In the genomic region with DNA sequence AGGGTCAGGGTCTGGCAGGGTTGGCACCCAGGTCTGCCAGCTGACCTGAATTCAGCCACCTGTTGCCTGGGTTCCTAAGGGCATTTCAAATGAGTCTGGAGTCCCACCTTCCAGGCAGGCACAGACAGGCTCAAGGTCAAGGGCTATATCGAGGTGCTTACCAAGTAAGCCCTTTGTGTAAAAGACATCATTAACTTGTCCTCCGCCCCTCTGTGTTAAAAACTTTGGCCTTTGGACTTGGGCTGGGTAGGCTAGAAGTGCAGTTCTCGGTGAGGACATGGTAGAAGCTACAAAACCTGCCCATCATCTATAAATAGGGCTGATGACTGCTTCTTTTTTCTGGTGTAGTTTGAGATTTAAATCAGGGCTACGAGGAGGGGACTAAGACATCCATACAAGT, we compare ENCODE assay signal across 34 mouse cellular contexts. TPM values are rescaled to one million over a fixed set of nuclear protein-coding genes. Genes with fewer than 3 reads are reported as not detected.
DNase-seq lines count a peak whose midpoint lies in the region; ATAC-seq and TF ChIP-seq lines count a peak whose summit lies in the region.
"Had no signal": no experiment of that assay in that cellular context is flagged by ENCODE, and none has a peak within 500 bp of the region (broad histone marks: within the 10 kb centered on the region; RNA-seq: fewer than 3 reads in every experiment).

No protein-coding gene starts in this region.

- 0 out of 2 replicates have a peak, but pooled peaks cover 1% of the 10 kb centered on the region for H3K27me3 ChIP-seq in kidney, adult 2 months (replicated peaks; ENCODE audit: control insufficient read depth, insufficient read depth, low read length)
- peaks cover 36% of the 10 kb centered on the region for H3K27me3 ChIP-seq in stomach, embryonic 15.5 days (replicated peaks)
- H3K27me3 ChIP-seq in stomach, postnatal 0 days (ENCODE audit: control insufficient read depth, insufficient read depth, low read length), result peaks cover 2% of the 10 kb centered on the region; the same call in 1 of the 2 replicates
- H3K27me3 ChIP-seq in intestine, embryonic 16.5 days (replicated peaks; ENCODE audit: control insufficient read depth, insufficient read depth, low read length), result peaks cover 10% of the 10 kb centered on the region; the same call in 1 of the 2 replicates

- TF ChIP-seq POLR2A in kidney, adult 2 months (IDR thresholded peaks at IDR 0.05; ENCODE audit: low read depth, low read length), result no peak

- TF ChIP-seq CTCF in kidney, adult 2 months (conservative IDR thresholded peaks at IDR 0.05; ENCODE audit: insufficient read depth, insufficient read length, low read depth, low read length), result no peak
- TF ChIP-seq CTCF in stomach, postnatal 0 days (IDR thresholded peaks at IDR 0.05; ENCODE audit: low read depth), result no peak

- ATAC-seq in stomach, embryonic 15.5 days (ENCODE audit: insufficient read depth, low FRiP score, low read depth), result no peak
- ATAC-seq in stomach, postnatal 0 days (ENCODE audit: low FRiP score, low TSS enrichment), result no peak
- ATAC-seq in intestine, embryonic 16.5 days, result peak; percentile 79
- ATAC-seq: activated CD4-positive, CD25-positive, alpha-beta regulatory T cell, adult 4 months; CD4-positive, CD25-positive, alpha-beta regulatory T cell, adult 4 months; forebrain, postnatal 0 days; midbrain, embryonic 15.5 days had no signal

- TF ChIP-seq EP300 in stomach, postnatal 0 days (optimal IDR thresholded peaks at IDR 0.05), result no peak

- no peak overlapping the region for H3K4me3 ChIP-seq in kidney, adult 2 months (ENCODE audit: insufficient read depth, low read depth, low read length)
- no peak overlapping the region for H3K4me3 ChIP-seq in stomach, embryonic 15.5 days (replicated peaks)
- no peak overlapping the region for H3K4me3 ChIP-seq in stomach, postnatal 0 days (ENCODE audit: low read depth, low read length)
- peak overlapping the region; percentile 59; the same call in 1 of the 2 replicates for H3K4me3 ChIP-seq in intestine, embryonic 16.5 days (ENCODE audit: low read length)
- H3K4me3 ChIP-seq: erythroblast, embryonic 14.5 days had no signal

- no peak overlapping the region for H3K9ac ChIP-seq in stomach, embryonic 15.5 days
- H3K9ac ChIP-seq in stomach, postnatal 0 days (ENCODE audit: low read length), result no peak overlapping the region
- no peak overlapping the region for H3K9ac ChIP-seq in intestine, embryonic 16.5 days (ENCODE audit: low read depth, low read length)
- H3K9ac ChIP-seq: forebrain, postnatal 0 days; heart, embryonic 15.5 days; hindbrain, embryonic 12.5 days; limb, embryonic 13.5 days; lung, embryonic 15.5 days; midbrain, embryonic 15.5 days; neural tube, embryonic 15.5 days had no signal

- H3K36me3 ChIP-seq in kidney, adult 2 months (ENCODE audit: control insufficient read depth, insufficient read depth, low read length), result no peaks in the 10 kb centered on the region
- H3K36me3 ChIP-seq in stomach, embryonic 15.5 days, result no peaks in the 10 kb centered on the region
- no peaks in the 10 kb centered on the region for H3K36me3 ChIP-seq in stomach, postnatal 0 days (ENCODE audit: control insufficient read depth, insufficient read depth, low read length)
- no peaks in the 10 kb centered on the region for H3K36me3 ChIP-seq in intestine, embryonic 16.5 days (ENCODE audit: control insufficient read depth, insufficient read depth, low read length)
- H3K36me3 ChIP-seq: heart, embryonic 10.5 days; heart, embryonic 15.5 days; hindbrain, embryonic 12.5 days; limb, embryonic 13.5 days; lung, embryonic 15.5 days; midbrain, embryonic 10.5 days; midbrain, embryonic 15.5 days; neural tube, embryonic 15.5 days had no signal

- no peaks in the 10 kb centered on the region for H3K9me3 ChIP-seq in stomach, embryonic 15.5 days
- H3K9me3 ChIP-seq in stomach, postnatal 0 days (ENCODE audit: control insufficient read depth, low read length), result no peaks in the 10 kb centered on the region
- no peaks in the 10 kb centered on the region for H3K9me3 ChIP-seq in intestine, embryonic 16.5 days (ENCODE audit: control insufficient read depth, low read length)
- H3K9me3 ChIP-seq: heart, embryonic 10.5 days; heart, embryonic 15.5 days; hindbrain, embryonic 12.5 days; limb, embryonic 13.5 days; lung, embryonic 15.5 days; midbrain, embryonic 10.5 days; midbrain, embryonic 15.5 days; neural tube, embryonic 15.5 days had no signal

- H3K4me2 ChIP-seq in stomach, embryonic 15.5 days, result 0 out of 2 replicates have a peak overlapping the region, but pooled peaks have one; percentile 9
- no peak overlapping the region for H3K4me2 ChIP-seq in stomach, postnatal 0 days (replicated peaks; ENCODE audit: low read depth)
- H3K4me2 ChIP-seq in intestine, embryonic 16.5 days (ENCODE audit: low read depth, low read length), result peak overlapping the region; percentile 92
- H3K4me2 ChIP-seq: liver, embryonic 11.5 days had no signal

- H3K4me1 ChIP-seq in kidney, adult 2 months (ENCODE audit: control insufficient read depth, insufficient read depth, low read length), result no peaks in the 10 kb centered on the region
- H3K4me1 ChIP-seq in stomach, embryonic 15.5 days, result peaks cover 12% of the 10 kb centered on the region; the same call in 1 of the 2 replicates
- no peaks in the 10 kb centered on the region for H3K4me1 ChIP-seq in stomach, postnatal 0 days (replicated peaks; ENCODE audit: control insufficient read depth, insufficient read depth)
- peaks cover 2% of the 10 kb centered on the region; the same call in 1 of the 2 replicates for H3K4me1 ChIP-seq in intestine, embryonic 16.5 days (ENCODE audit: control insufficient read depth, insufficient read depth, low read length)

- 62% methylated on average over 4 of the region's 4 CpGs for WGBS in kidney, adult 2 months
- WGBS in stomach, embryonic 15.5 days, result 56% methylated on average over 4 of the region's 4 CpGs
- 46% methylated on average over 4 of the region's 4 CpGs for WGBS in stomach, postnatal 0 days
- 42% methylated on average over 4 of the region's 4 CpGs for WGBS in intestine, embryonic 16.5 days

- peak; percentile 63 for DNase-seq in kidney, adult 2 months
- DNase-seq in kidney, postnatal 10 days, result no peak
- DNase-seq in stomach, postnatal 0 days (ENCODE audit: low spot score), result no peak
- DNase-seq in layer of hippocampus, adult 9-11 months, result no peak
- DNase-seq in heart, postnatal 14 days, result no peak
- DNase-seq: adrenal gland, adult 2 months; adrenal gland, postnatal 36 days; cerebellum, adult 2 months; cerebellum, postnatal 14 days; forebrain, postnatal 0 days; gastrocnemius, postnatal 14 days; heart, adult 11 months; heart, postnatal 36 days; retina, postnatal 1 day; right cerebral cortex, postnatal 14 days; spleen, adult 18-20 months; thymus, postnatal 4 days had no signal

- no peak overlapping the region for H3K27ac ChIP-seq in kidney, adult 2 months (ENCODE audit: insufficient read depth, low read depth, low read length)
- no peak overlapping the region for H3K27ac ChIP-seq in stomach, embryonic 15.5 days
- no peak overlapping the region for H3K27ac ChIP-seq in stomach, postnatal 0 days (replicated peaks)
- peak overlapping the region; percentile 69 for H3K27ac ChIP-seq in intestine, embryonic 16.5 days (ENCODE audit: low read length)
- H3K27ac ChIP-seq: heart, embryonic 10.5 days; heart, embryonic 15.5 days; hindbrain, embryonic 12.5 days; limb, embryonic 13.5 days; lung, embryonic 15.5 days; midbrain, embryonic 10.5 days; midbrain, embryonic 15.5 days; neural tube, embryonic 15.5 days had no signal

- intact Hi-C loops in heart, postnatal 14 days (cut with DNase I), result no loop called here

RNA-seq across cellular contexts. Expression of a gene that starts 1.1 kb away (rescaled TPM):
- 0.23 and 0.34 TPM in 2 replicates for polyA plus RNA-seq in kidney, adult 2 months (2012; rRNA removed)
- polyA plus RNA-seq in stomach, embryonic 15.5 days (2015; fragmentation: Nextera tagmentation; extraction: Ambion mirVana), result 0.32 and 0.36 TPM in 2 replicates
- 0.06 TPM in 2 replicates for polyA plus RNA-seq in stomach, postnatal 0 days (2015; fragmentation: Nextera tagmentation; extraction: Ambion mirVana)
- 1.1 and 1.2 TPM in 2 replicates for polyA plus RNA-seq in intestine, embryonic 16.5 days (2015; fragmentation: Nextera tagmentation; extraction: Ambion mirVana)
- total RNA-seq in heart, postnatal 14 days (2021), result under 1 TPM; 0.07 to 0.17 TPM
- total RNA-seq: megakaryocyte progenitor cell, adult 5-6 weeks had no signal
- polyA plus RNA-seq: activated CD4-positive, CD25-positive, alpha-beta regulatory T cell, adult 4 months; CD4-positive, CD25-positive, alpha-beta regulatory T cell, adult 4 months; embryonic facial prominence, embryonic 14.5 days; heart, embryonic 10.5 days; liver, embryonic 16.5 days had no signal
